Mouse (Mus musculus): ENCODE results near the gene Sh3d19. TPM values are rescaled to one million over a fixed set of nuclear protein-coding genes. Genes with fewer than 3 reads are reported as not detected.

Gene Sh3d19
- polyA plus RNA-seq, 1 experiment from 2014 or later, result 15.7 TPM

DNA sequence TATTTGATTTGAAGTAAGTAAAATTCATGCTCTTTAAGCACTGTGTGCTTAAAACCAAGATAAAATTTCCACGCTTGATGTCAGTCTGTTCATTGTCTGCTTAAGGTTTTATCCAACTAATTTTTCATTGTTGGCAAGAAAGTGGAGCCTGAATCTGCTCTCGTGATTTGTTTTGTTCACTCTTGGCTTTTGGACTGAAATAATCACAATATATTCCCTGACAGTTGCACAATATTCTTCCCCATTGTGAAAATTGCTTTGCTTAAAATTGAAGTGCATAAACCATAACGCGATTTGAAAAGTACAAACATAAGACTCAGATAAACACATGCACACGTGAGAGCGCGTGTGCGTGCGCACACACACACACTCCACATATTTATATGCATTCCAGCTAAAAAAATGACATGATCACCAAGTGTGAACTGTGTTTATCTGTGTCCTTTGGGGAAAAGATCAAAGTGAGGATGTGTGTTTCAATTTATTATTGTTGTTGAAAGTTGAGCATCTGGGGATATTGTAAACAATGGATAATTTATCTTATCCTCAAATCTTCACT, 67.1 kb downstream of the Sh3d19 start:
- DNase-seq (ENCODE audit: low spot score) (no peak), ATAC-seq (replicated peaks; ENCODE audit: insufficient number of reproducible peaks, low FRiP score, low TSS enrichment, low read depth) (no peak)
- Histone ChIP-seq H3K4me2 (ENCODE audit: low read depth, low read length) (no peak overlapping the region), H3K27me3 (ENCODE audit: control insufficient read depth, insufficient read depth, low read length) (no peaks in the 10 kb centered on the region), H3K27ac (replicated peaks; ENCODE audit: low read depth, low read length) (no peak overlapping the region), H3K36me3 (replicated peaks; ENCODE audit: control insufficient read depth, insufficient read depth, low read depth, low read length) (no peaks in the 10 kb centered on the region), H3K4me3 (ENCODE audit: low read depth, low read length) (no peak overlapping the region), H3K4me1 (ENCODE audit: control insufficient read depth, insufficient read depth, low read length) (no peaks in the 10 kb centered on the region; the same call in 1 of the 2 replicates), H3K9ac (replicated peaks; ENCODE audit: low read length) (no peak overlapping the region), H3K9me3 (replicated peaks; ENCODE audit: control insufficient read depth, low read length) (no peaks in the 10 kb centered on the region)
- WGBS, result 94% methylated on average over 9 of the region's 9 CpGs

DNA sequence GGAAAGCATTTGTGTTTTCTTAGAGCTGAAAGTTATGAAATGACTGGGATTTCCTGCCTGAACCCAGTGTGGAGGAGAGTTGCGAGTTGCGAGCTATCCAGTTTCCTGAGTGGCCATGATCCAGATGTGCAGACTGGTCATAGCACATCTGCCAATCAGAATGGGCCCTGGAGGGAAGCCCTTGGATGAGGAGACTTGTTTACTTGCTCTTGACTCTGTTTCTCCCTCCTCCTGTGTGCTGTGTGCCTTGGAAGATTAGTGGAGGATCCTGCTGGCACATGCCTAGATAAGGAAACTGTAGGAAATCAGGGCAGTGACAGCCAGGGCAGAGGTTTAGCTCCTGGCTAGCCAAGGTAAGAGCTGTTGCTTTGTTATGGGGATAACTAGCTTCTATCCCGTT, 67.7 kb downstream of the Sh3d19 start:
- ATAC-seq (replicated peaks; ENCODE audit: insufficient number of reproducible peaks, low FRiP score, low TSS enrichment, low read depth), result no peak

DNA sequence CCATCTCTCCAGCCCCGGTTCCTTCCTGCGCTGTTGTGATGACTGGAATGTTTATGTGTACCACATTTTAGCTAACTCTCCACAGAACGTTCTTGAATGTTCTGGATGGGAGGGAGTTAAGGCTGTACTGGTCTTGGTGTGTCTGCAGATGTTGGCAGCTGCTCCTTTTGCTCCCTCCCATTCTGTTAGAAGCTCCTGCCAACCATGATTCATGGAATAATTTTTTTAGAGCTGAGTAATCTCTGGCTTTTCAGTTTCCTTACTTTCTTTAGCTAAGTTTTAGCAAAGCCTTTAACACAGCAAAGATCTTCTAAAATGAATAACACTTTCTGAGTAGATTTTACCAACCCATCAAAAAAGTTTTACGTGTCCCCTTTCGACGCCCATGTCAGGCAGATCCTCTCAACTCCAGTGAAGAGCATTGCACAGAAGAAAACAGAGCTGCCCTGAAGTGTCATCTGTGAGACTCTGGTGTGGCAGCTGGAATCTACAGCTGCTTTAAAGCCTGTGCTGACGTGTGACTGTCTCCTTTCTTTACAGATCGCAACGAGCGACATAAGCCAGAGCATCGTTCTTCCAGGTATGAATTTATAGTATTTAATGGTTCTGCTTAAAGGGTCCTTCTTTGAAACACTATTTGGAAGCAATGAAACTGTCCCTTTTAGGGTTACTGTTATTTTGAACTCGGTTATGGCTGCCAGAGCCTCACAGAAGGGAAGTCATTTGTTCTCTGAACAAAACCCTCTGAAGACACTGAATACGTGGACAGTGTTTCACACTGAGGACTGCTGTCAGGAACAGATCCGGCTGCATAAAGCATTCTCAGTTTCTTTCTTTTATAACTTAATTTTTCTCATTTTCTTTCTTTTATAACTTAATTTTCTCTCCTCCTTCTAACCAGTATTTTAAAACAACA, 69.6 kb downstream of the Sh3d19 start:
- H3K4me3 ChIP-seq (ENCODE audit: low read depth, low read length), result no peak overlapping the region
- WGBS, result 71% methylated on average over 14 of the region's 14 CpGs
- ATAC-seq (replicated peaks; ENCODE audit: insufficient number of reproducible peaks, low FRiP score, low TSS enrichment, low read depth), result no peak
- H3K4me1 ChIP-seq (ENCODE audit: control insufficient read depth, insufficient read depth, low read length), result no peaks in the 10 kb centered on the region; the same call in 1 of the 2 replicates
- no peaks in the 10 kb centered on the region for H3K9me3 ChIP-seq (replicated peaks; ENCODE audit: control insufficient read depth, low read length)
- no peak overlapping the region for H3K9ac ChIP-seq (replicated peaks; ENCODE audit: low read length)
- no peak overlapping the region for H3K4me2 ChIP-seq (ENCODE audit: low read depth, low read length)
- no peak overlapping the region for H3K27ac ChIP-seq (replicated peaks; ENCODE audit: low read depth, low read length)
- H3K36me3 ChIP-seq (replicated peaks; ENCODE audit: control insufficient read depth, insufficient read depth, low read depth, low read length), result no peaks in the 10 kb centered on the region
- H3K27me3 ChIP-seq (ENCODE audit: control insufficient read depth, insufficient read depth, low read length), result no peaks in the 10 kb centered on the region
- DNase-seq (ENCODE audit: low spot score), result no peak

More for the DNA sequence above, 67.7 kb downstream of the Sh3d19 start:
- Histone ChIP-seq H3K9ac (replicated peaks; ENCODE audit: low read length) (no peak overlapping the region), H3K36me3 (replicated peaks; ENCODE audit: control insufficient read depth, insufficient read depth, low read depth, low read length) (no peaks in the 10 kb centered on the region), H3K9me3 (replicated peaks; ENCODE audit: control insufficient read depth, low read length) (no peaks in the 10 kb centered on the region), H3K27ac (replicated peaks; ENCODE audit: low read depth, low read length) (no peak overlapping the region; the same call in 1 of the 2 replicates), H3K4me3 (ENCODE audit: low read depth, low read length) (no peak overlapping the region), H3K4me1 (ENCODE audit: control insufficient read depth, insufficient read depth, low read length) (no peaks in the 10 kb centered on the region; the same call in 1 of the 2 replicates), H3K4me2 (ENCODE audit: low read depth, low read length) (no peak overlapping the region), H3K27me3 (ENCODE audit: control insufficient read depth, insufficient read depth, low read length) (no peaks in the 10 kb centered on the region)
- 26% methylated on average over 3 of the region's 3 CpGs for WGBS
- DNase-seq (ENCODE audit: low spot score), result peak; percentile 64

DNA sequence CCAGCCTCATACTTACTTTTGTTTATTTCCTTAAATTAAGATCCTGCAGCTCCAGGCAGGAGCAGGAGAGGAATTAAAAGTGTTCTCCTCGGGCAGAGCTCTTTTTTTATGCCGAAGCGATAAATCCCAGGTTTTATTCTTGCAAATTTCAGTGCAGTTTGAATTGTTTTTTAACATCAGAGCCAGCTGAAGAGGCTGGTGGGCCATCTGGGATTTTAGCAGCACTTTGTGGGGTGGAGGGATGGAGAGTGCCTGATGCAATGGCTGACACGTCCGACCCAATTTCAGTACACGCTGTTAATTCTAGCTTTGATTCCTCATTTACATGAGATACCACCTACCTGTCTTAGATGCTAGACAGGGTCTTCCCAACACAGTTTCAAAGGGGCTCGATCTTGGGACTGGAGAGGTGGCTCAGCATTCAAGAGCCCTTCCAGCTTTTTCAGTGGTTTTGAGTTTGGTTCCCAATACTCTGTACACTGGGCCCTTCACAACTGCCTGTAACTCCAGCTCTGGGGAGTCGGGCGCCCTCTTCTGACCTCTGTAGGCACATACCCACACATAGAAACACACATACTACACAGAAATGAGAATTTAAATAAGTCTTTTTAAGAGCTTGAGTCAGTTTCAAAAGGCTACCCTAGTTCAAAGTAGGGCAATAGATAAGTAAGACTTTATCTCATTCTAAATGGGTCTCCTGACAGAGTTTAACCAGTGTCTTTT, 76.9 kb downstream of the Sh3d19 start:
- Histone ChIP-seq H3K9ac (replicated peaks; ENCODE audit: low read length) (no peak overlapping the region), H3K27me3 (ENCODE audit: control insufficient read depth, insufficient read depth, low read length) (no peaks in the 10 kb centered on the region), H3K27ac (replicated peaks; ENCODE audit: low read depth, low read length) (no peak overlapping the region), H3K4me1 (ENCODE audit: control insufficient read depth, insufficient read depth, low read length) (no peaks in the 10 kb centered on the region), H3K9me3 (replicated peaks; ENCODE audit: control insufficient read depth, low read length) (no peaks in the 10 kb centered on the region), H3K4me2 (ENCODE audit: low read depth, low read length) (no peak overlapping the region), H3K36me3 (replicated peaks; ENCODE audit: control insufficient read depth, insufficient read depth, low read depth, low read length) (no peaks in the 10 kb centered on the region), H3K4me3 (ENCODE audit: low read depth, low read length) (no peak overlapping the region)
- ATAC-seq (replicated peaks; ENCODE audit: insufficient number of reproducible peaks, low FRiP score, low TSS enrichment, low read depth) (no peak), DNase-seq (ENCODE audit: low spot score) (no peak)
- 91% methylated on average over 9 of the region's 9 CpGs for WGBS

DNA sequence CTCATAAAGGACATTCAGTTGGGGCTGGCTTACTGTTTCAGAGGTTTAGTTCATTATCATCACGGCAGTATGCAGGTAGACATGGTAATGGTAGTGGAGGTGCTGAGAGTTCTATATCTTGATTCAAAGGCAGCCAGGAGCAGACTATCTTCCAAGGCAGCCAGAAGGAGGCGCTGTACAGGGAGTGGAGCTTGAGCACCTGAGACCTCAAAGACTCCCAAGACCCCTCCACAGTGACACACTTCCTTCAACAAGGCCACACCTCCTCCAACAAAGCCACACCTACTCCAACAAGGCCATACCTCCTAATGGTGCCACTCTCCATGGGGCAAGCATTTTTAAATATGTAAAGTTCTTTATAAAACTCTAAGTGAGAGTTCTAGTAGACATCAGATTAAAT, 78.1 kb downstream of the Sh3d19 start:
- 84% methylated on average over 2 of the region's 2 CpGs for WGBS
- Histone ChIP-seq H3K27me3 (ENCODE audit: control insufficient read depth, insufficient read depth, low read length) (no peaks in the 10 kb centered on the region), H3K9ac (replicated peaks; ENCODE audit: low read length) (no peak overlapping the region), H3K4me1 (ENCODE audit: control insufficient read depth, insufficient read depth, low read length) (no peaks in the 10 kb centered on the region), H3K4me2 (ENCODE audit: low read depth, low read length) (no peak overlapping the region), H3K9me3 (replicated peaks; ENCODE audit: control insufficient read depth, low read length) (no peaks in the 10 kb centered on the region), H3K4me3 (ENCODE audit: low read depth, low read length) (no peak overlapping the region), H3K27ac (replicated peaks; ENCODE audit: low read depth, low read length) (no peak overlapping the region), H3K36me3 (replicated peaks; ENCODE audit: control insufficient read depth, insufficient read depth, low read depth, low read length) (no peaks in the 10 kb centered on the region)
- DNase-seq (ENCODE audit: low spot score) (no peak), ATAC-seq (replicated peaks; ENCODE audit: insufficient number of reproducible peaks, low FRiP score, low TSS enrichment, low read depth) (no peak)

DNA sequence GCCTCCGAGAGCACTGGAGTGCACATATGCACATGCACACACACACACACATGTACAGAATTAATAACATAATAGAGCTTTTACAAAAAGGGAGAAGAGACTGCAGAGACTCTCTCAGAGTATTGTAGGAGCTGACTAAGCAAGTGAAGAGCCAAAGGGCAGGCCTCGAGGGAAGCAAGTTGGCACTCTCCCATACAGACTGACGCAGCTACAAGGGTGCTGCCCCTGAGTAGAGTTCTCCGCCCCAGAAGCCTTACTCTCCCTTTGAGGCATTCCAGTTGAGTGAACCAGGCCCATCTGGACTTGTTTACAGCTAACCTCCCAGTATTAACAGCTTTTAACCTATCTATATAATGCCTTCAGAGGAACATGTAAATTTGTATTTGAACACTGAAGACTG, 85.8 kb downstream of the Sh3d19 start:
- no peak overlapping the region for H3K27ac ChIP-seq (replicated peaks; ENCODE audit: low read depth, low read length)
- WGBS, result 82% methylated on average over 4 of the region's 4 CpGs
- H3K4me1 ChIP-seq (ENCODE audit: control insufficient read depth, insufficient read depth, low read length), result no peaks in the 10 kb centered on the region
- ATAC-seq (replicated peaks; ENCODE audit: insufficient number of reproducible peaks, low FRiP score, low TSS enrichment, low read depth), result no peak
- no peaks in the 10 kb centered on the region for H3K36me3 ChIP-seq (replicated peaks; ENCODE audit: control insufficient read depth, insufficient read depth, low read depth, low read length)
- no peaks in the 10 kb centered on the region for H3K9me3 ChIP-seq (replicated peaks; ENCODE audit: control insufficient read depth, low read length)
- H3K27me3 ChIP-seq (ENCODE audit: control insufficient read depth, insufficient read depth, low read length), result no peaks in the 10 kb centered on the region
- no peak overlapping the region for H3K4me3 ChIP-seq (ENCODE audit: low read depth, low read length)
- H3K9ac ChIP-seq (replicated peaks; ENCODE audit: low read length), result no peak overlapping the region
- DNase-seq (ENCODE audit: low spot score), result no peak
- H3K4me2 ChIP-seq (ENCODE audit: low read depth, low read length), result no peak overlapping the region

DNA sequence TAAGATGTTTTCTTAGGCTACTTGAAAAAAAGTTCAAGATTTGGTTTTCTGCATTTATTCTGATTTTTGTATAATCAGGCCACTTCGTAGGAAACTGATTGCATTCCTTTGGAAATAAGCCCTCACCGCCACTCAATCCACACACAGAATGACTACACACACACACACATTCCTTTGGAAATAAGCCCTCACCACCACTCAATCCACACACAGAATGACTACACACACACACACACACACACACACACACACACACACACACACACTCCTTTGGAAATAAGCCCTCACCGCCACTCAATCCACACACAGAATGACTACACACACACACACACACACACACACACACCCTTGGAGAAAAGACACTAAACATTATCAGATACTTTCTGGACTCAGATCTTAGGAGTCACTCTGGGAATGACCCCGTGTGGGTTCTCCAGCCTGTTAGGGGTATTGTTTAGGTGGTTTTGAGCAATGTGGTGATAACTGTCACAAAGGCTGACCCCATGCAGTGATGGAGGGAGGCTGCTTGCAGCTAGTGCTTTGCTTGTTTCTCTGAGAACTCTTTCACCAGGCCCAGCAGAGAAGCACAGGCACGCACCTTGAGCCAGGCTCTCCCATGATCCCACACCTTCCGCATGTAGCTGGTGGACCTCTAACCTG, 86.7 kb downstream of the Sh3d19 start:
- ATAC-seq (replicated peaks; ENCODE audit: insufficient number of reproducible peaks, low FRiP score, low TSS enrichment, low read depth) (no peak), DNase-seq (ENCODE audit: low spot score) (no peak)
- Histone ChIP-seq H3K27me3 (ENCODE audit: control insufficient read depth, insufficient read depth, low read length) (no peaks in the 10 kb centered on the region), H3K4me1 (ENCODE audit: control insufficient read depth, insufficient read depth, low read length) (no peaks in the 10 kb centered on the region), H3K9ac (replicated peaks; ENCODE audit: low read length) (no peak overlapping the region), H3K4me2 (ENCODE audit: low read depth, low read length) (no peak overlapping the region), H3K4me3 (ENCODE audit: low read depth, low read length) (no peak overlapping the region), H3K27ac (replicated peaks; ENCODE audit: low read depth, low read length) (no peak overlapping the region), H3K36me3 (replicated peaks; ENCODE audit: control insufficient read depth, insufficient read depth, low read depth, low read length) (no peaks in the 10 kb centered on the region), H3K9me3 (replicated peaks; ENCODE audit: control insufficient read depth, low read length) (no peaks in the 10 kb centered on the region)
- WGBS, result 72% methylated on average over 6 of the region's 6 CpGs
